Mouse (Mus musculus): ENCODE results near the gene Tmem207.

- TF ChIP-seq CTCF (IDR thresholded peaks at IDR 0.05; ENCODE audit: extremely low read depth, insufficient read length, insufficient replicate concordance, low read depth, low read length) (no peak), POLR2A (IDR thresholded peaks at IDR 0.05; ENCODE audit: low read depth, low read length) (no peak)
These were observed 30.8 kb downstream of the Tmem207 start for GRCm38 (mm10) chr16:26495721-26496120.

All from small intestine, adult 2 months (tissue).